Mouse (Mus musculus): ENCODE measurements at regions not wholly inside any gene's neighbourhood (a gene's known extent, or its start where the extent isn't known, plus 50 kb on each side); places are given as distances from the start of the nearest gene placed in this dataset.

DNA sequence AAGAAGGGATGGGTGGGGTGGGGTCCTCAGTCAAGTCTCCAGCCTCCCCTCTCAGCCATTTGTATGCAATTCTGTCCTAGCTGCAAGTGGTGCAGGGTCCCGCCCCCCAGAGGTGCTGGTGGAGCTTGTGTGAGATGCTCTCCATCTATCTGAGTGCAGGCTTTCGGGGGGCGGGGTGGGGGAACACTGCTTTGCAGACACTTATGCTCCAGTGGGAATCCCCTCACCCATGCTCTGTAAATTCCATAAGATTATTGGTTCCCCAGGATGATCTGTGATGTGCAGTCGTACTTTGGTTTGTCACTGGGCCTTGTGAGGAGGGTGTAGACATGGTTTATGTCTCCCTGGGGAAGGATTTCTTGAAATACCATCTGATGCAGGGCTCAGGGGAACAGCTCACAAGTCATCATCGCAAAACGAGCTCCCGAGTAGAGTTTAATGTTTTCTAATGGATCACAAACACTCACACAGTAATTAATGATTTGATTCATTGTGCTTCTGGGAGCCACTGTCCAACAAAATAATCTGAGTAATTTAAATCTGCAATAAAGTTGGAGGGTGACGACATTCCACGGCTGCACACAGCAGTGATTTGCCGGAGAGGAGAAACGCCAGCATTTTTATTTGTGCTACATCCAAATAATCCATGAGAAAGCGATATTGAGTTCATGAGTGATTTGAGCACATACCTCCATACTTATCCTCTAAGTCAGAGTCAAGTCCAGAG, 540.3 kb upstream of the Hs6st1 start:
- TF ChIP-seq POLR2A (IDR thresholded peaks at IDR 0.05; ENCODE audit: low read depth, low read length), result no peak
- TF ChIP-seq CTCF (IDR thresholded peaks at IDR 0.05; ENCODE audit: extremely low read depth, insufficient read depth, insufficient read length, insufficient replicate concordance), result no peak
- no peaks in the 10 kb centered on the region for H3K36me3 ChIP-seq (ENCODE audit: control insufficient read depth, insufficient read depth, low read length)
- WGBS, result 85% methylated on average over 12 of the region's 12 CpGs
- DNase-seq (ENCODE audit: low read depth in 1 of 2, low spot score in 2 of 2), result no peak
- no peak overlapping the region for H3K4me3 ChIP-seq (ENCODE audit: extremely low read depth, insufficient read depth, insufficient read length)
- H3K27me3 ChIP-seq (ENCODE audit: control insufficient read depth, insufficient read depth, low read length), result no peaks in the 10 kb centered on the region
- H3K27ac ChIP-seq (ENCODE audit: insufficient read depth, low read length), result no peak overlapping the region
- no peaks in the 10 kb centered on the region for H3K4me1 ChIP-seq (ENCODE audit: control insufficient read depth, insufficient read depth, insufficient read length)

DNA sequence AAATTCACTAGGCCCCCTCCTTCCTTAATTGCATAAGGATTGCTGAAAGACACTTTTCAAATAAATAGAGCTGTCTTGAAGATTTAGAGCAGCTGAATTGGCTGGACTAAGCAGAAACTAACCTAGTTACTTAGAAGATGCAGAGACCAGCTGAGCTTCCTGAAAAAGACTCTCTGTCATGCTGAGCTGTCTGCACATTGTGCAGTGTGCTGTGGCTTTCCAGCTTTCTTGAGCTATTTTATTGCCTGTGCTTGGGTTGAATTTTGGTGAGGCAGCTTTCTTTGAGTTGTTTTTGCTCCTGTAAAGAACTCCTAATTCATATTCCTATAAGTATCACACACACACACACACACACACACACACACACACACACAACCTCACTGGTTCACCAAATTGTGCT, 532.7 kb upstream of the Hs6st1 start:
- H3K27me3 ChIP-seq (ENCODE audit: control insufficient read depth, insufficient read depth, low read length), result no peaks in the 10 kb centered on the region
- DNase-seq (ENCODE audit: low read depth in 1 of 2, low spot score in 2 of 2), result no peak
- no peak overlapping the region for H3K4me3 ChIP-seq (ENCODE audit: extremely low read depth, insufficient read depth, insufficient read length)
- no peaks in the 10 kb centered on the region for H3K4me1 ChIP-seq (ENCODE audit: control insufficient read depth, insufficient read depth, insufficient read length)
- no peak for TF ChIP-seq POLR2A (IDR thresholded peaks at IDR 0.05; ENCODE audit: low read depth, low read length)
- no peak for TF ChIP-seq CTCF (IDR thresholded peaks at IDR 0.05; ENCODE audit: extremely low read depth, insufficient read depth, insufficient read length, insufficient replicate concordance)
- H3K36me3 ChIP-seq (ENCODE audit: control insufficient read depth, insufficient read depth, low read length), result no peaks in the 10 kb centered on the region
- H3K27ac ChIP-seq (ENCODE audit: insufficient read depth, low read length), result no peak overlapping the region

GRCm38 (mm10) chr1:35536276-35536675, 531.9 kb upstream of the Hs6st1 start:
- DNase-seq (ENCODE audit: low read depth in 1 of 2, low spot score in 2 of 2), result no peak
- Histone ChIP-seq H3K4me3 (ENCODE audit: extremely low read depth, insufficient read depth, insufficient read length) (no peak overlapping the region), H3K4me1 (ENCODE audit: control insufficient read depth, insufficient read depth, insufficient read length) (no peaks in the 10 kb centered on the region), H3K27me3 (ENCODE audit: control insufficient read depth, insufficient read depth, low read length) (no peaks in the 10 kb centered on the region), H3K36me3 (ENCODE audit: control insufficient read depth, insufficient read depth, low read length) (no peaks in the 10 kb centered on the region), H3K27ac (ENCODE audit: insufficient read depth, low read length) (no peak overlapping the region)
- 84% methylated on average over 5 of the region's 5 CpGs for WGBS
- TF ChIP-seq CTCF (IDR thresholded peaks at IDR 0.05; ENCODE audit: extremely low read depth, insufficient read depth, insufficient read length, insufficient replicate concordance) (no peak), POLR2A (IDR thresholded peaks at IDR 0.05; ENCODE audit: low read depth, low read length) (no peak)

GRCm38 (mm10) chr1:35548845-35549244, 519.4 kb upstream of the Hs6st1 start:
- Histone ChIP-seq H3K4me1 (ENCODE audit: control insufficient read depth, insufficient read depth, insufficient read length) (no peaks in the 10 kb centered on the region), H3K27ac (ENCODE audit: insufficient read depth, low read length) (no peak overlapping the region), H3K27me3 (ENCODE audit: control insufficient read depth, insufficient read depth, low read length) (no peaks in the 10 kb centered on the region), H3K4me3 (ENCODE audit: extremely low read depth, insufficient read depth, insufficient read length) (no peak overlapping the region), H3K36me3 (ENCODE audit: control insufficient read depth, insufficient read depth, low read length) (no peaks in the 10 kb centered on the region)
- 46% methylated on average over 3 of the region's 3 CpGs for WGBS
- DNase-seq (ENCODE audit: low read depth in 1 of 2, low spot score in 2 of 2), result no peak
- TF ChIP-seq CTCF (IDR thresholded peaks at IDR 0.05; ENCODE audit: extremely low read depth, insufficient read depth, insufficient read length, insufficient replicate concordance) (no peak), POLR2A (IDR thresholded peaks at IDR 0.05; ENCODE audit: low read depth, low read length) (no peak)

DNA sequence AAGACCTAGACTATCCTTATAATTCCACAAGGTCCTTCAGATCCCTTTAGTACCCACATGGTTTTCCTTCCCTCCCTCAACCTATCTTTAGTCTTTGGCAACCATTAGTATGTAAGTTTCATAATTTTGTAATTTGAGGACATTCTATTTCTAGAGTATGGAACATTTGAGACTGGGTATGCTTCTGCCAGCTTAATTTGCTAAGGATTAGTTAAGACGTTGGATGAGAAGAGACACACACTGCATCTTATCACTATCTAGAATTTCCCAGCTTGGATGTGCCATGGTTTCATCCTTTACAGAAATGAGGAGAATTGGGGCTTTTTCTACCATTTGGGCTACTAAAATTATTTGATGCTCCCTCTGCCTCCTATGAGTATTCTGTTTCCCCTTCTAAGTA, 516.7 kb upstream of the Hs6st1 start:
- no peak overlapping the region for H3K4me3 ChIP-seq (ENCODE audit: extremely low read depth, insufficient read depth, insufficient read length)
- DNase-seq (ENCODE audit: low read depth in 1 of 2, low spot score in 2 of 2), result no peak
- H3K27ac ChIP-seq (ENCODE audit: insufficient read depth, low read length), result no peak overlapping the region
- no peaks in the 10 kb centered on the region for H3K36me3 ChIP-seq (ENCODE audit: control insufficient read depth, insufficient read depth, low read length)
- no peaks in the 10 kb centered on the region for H3K4me1 ChIP-seq (ENCODE audit: control insufficient read depth, insufficient read depth, insufficient read length)
- 83% methylated on average over 1 of the region's 1 CpGs for WGBS
- H3K27me3 ChIP-seq (ENCODE audit: control insufficient read depth, insufficient read depth, low read length), result no peaks in the 10 kb centered on the region
- TF ChIP-seq CTCF (IDR thresholded peaks at IDR 0.05; ENCODE audit: extremely low read depth, insufficient read depth, insufficient read length, insufficient replicate concordance) (no peak), POLR2A (IDR thresholded peaks at IDR 0.05; ENCODE audit: low read depth, low read length) (no peak)

GRCm38 (mm10) chr1:35562786-35563185, 505.4 kb upstream of the Hs6st1 start:
- WGBS, result 87% methylated on average over 4 of the region's 4 CpGs

DNA sequence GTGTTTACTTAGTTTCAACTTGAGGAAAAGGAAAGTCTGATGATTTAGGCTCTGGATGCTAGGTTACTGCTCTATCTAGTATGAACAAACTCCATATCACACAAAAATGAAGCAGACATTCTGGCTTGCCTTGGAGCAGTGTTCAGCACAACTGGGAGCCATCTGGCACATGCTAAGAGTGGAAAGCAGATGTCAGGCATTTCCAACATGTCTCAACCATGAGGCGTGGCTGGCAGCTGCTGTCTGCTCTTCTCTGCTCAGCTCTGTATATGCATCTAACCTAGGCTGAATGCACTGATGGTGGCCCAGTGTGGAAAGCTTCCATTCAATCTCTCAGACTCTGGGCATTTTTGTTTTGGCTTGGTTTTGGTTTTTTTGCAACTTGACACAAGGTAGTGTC, 493.0 kb upstream of the Hs6st1 start:
- no peak overlapping the region for H3K4me3 ChIP-seq (ENCODE audit: extremely low read depth, insufficient read depth, insufficient read length)
- H3K27ac ChIP-seq (ENCODE audit: insufficient read depth, low read length), result no peak overlapping the region
- no peaks in the 10 kb centered on the region for H3K36me3 ChIP-seq (ENCODE audit: control insufficient read depth, insufficient read depth, low read length)
- TF ChIP-seq POLR2A (IDR thresholded peaks at IDR 0.05; ENCODE audit: low read depth, low read length) (no peak), CTCF (IDR thresholded peaks at IDR 0.05; ENCODE audit: extremely low read depth, insufficient read depth, insufficient read length, insufficient replicate concordance) (no peak)
- DNase-seq (ENCODE audit: low read depth in 1 of 2, low spot score in 2 of 2), result no peak
- H3K27me3 ChIP-seq (ENCODE audit: control insufficient read depth, insufficient read depth, low read length), result no peaks in the 10 kb centered on the region
- 86% methylated on average over 1 of the region's 1 CpGs for WGBS
- H3K4me1 ChIP-seq (ENCODE audit: control insufficient read depth, insufficient read depth, insufficient read length), result no peaks in the 10 kb centered on the region

More at GRCm38 (mm10) chr1:35562786-35563185, 505.4 kb upstream of the Hs6st1 start:
- Histone ChIP-seq H3K4me3 (ENCODE audit: extremely low read depth, insufficient read depth, insufficient read length) (no peak overlapping the region), H3K36me3 (ENCODE audit: control insufficient read depth, insufficient read depth, low read length) (no peaks in the 10 kb centered on the region), H3K27me3 (ENCODE audit: control insufficient read depth, insufficient read depth, low read length) (no peaks in the 10 kb centered on the region), H3K4me1 (ENCODE audit: control insufficient read depth, insufficient read depth, insufficient read length) (no peaks in the 10 kb centered on the region), H3K27ac (ENCODE audit: insufficient read depth, low read length) (no peak overlapping the region)
- TF ChIP-seq POLR2A (IDR thresholded peaks at IDR 0.05; ENCODE audit: low read depth, low read length), result no peak
- no peak for TF ChIP-seq CTCF (IDR thresholded peaks at IDR 0.05; ENCODE audit: extremely low read depth, insufficient read depth, insufficient read length, insufficient replicate concordance)
- DNase-seq (ENCODE audit: low read depth in 1 of 2, low spot score in 2 of 2), result no peak
